Mouse (Mus musculus): ENCODE measurements around the gene Rarb.

DNA sequence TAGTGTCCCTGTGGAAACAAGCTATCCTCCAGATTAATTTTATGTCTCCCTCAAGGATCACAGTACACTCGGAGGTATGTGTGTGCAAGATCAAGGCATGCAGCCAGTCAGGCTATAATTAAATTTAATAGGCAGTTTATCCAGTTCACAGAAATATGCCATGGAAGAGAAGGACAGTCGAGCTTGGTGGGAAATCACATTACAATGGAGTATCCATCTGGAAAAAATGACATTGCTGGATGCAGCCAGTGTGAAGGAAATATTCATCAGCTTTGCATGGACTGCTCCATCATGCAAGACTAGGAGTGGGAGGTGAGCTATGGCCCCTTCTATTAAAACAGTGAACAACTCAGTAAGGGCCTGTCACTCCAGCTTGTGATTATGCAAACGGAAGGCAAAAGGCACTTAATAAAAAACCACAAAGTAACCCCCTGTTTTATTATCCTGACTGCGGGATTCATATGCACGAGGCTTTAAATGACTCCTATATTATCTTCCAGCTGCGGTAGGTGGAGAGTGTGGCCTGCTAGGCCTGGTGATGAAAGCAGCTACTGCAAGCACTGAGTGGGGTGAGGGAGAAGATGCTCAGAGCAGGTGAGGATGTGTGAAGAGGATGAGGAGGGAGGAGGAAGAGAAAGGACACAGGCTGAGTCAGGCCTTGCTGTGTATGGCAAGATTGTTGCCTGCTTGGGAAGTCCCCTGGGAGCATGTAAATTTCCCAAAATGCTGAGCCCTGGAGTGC is 379.4 kb downstream of the Rarb start:
- TF ChIP-seq CTCF (IDR thresholded peaks at IDR 0.05; ENCODE audit: low read depth, low read length) (no peak), TAL1 (conservative IDR thresholded peaks at IDR 0.05; ENCODE audit: low read depth, low read length) (no peak)
